Mouse (Mus musculus) forebrain, embryonic 15.5 days (tissue): ENCODE measurements around the gene Capn13. TPM values are rescaled to one million over a fixed set of nuclear protein-coding genes. Genes with fewer than 3 reads are reported as not detected.
"Not testable (repeated sequence)": the region's sequence is repeated elsewhere in the genome, so short reads cannot be mapped to it uniquely, and the experiment has no call there.

ENCODE experiments used
- ATAC-seq: fragments of 200-750 bp; cut with Nextera tagmentation; replicated peaks from 2 replicates; pipeline ENCODE4 v1.8.0; 2017; ENCODE audit warnings: mild to moderate bottlenecking, moderate TSS enrichment, moderate library complexity
- H3K27ac ChIP-seq: fragments of 300-500 bp; sonication (generic); replicated peaks from 2 replicates; pipeline ENCODE4 v1.5.1; 2015; ENCODE audit warnings: mild to moderate bottlenecking, inconsistent platforms
- H3K27me3 ChIP-seq: fragments of 300-500 bp; sonication (generic); 2 replicates; pipeline ENCODE4 v1.6.1; 2015; ENCODE audit warnings: inconsistent platforms
- H3K36me3 ChIP-seq: fragments of 300-500 bp; sonication (generic); 2 replicates; pipeline ENCODE4 v1.6.1; 2015; ENCODE audit warnings: mild to moderate bottlenecking, inconsistent platforms
- H3K4me1 ChIP-seq: fragments of 300-500 bp; sonication (generic); 2 replicates; pipeline ENCODE4 v1.6.1; 2015; ENCODE audit warnings: inconsistent platforms
- H3K4me2 ChIP-seq: fragments of 300-500 bp; sonication (generic); replicated peaks from 2 replicates; pipeline ENCODE4 v1.6.1; 2015; ENCODE audit warnings: mild to moderate bottlenecking, inconsistent platforms
- H3K4me3 ChIP-seq: fragments of 300-500 bp; sonication (generic); 2 replicates; pipeline ENCODE4 v1.5.1; 2015; ENCODE audit warnings: mild to moderate bottlenecking, inconsistent platforms
- H3K9ac ChIP-seq: fragments of 300-500 bp; sonication (generic); replicated peaks from 2 replicates; pipeline ENCODE4 v1.6.1; 2015; ENCODE audit warnings: mild to moderate bottlenecking, inconsistent platforms
- H3K9me3 ChIP-seq: fragments of 300-500 bp; sonication (generic); 2 replicates; pipeline ENCODE4 v1.6.1; 2016; ENCODE audit warnings: inconsistent platforms
- whole genome bisulfite sequencing: fragments of 180-500 bp; shearing (Covaris S2); methylation state at CpG from one replicate; pipeline ENCODE4 v1.1.7; 2015; ENCODE audit warnings: mixed read lengths; 5-methylcytosine and 5-hydroxymethylcytosine counted together
- polyA plus RNA-seq: library from polyadenylated mRNA; unstranded; fragments of >200 nt; fragmentation: Nextera tagmentation; extraction: Ambion mirVana; gene quantifications from 2 replicates; pipeline ENCODE4 v1.2.1, GENCODE M21; 2015

The Capn13 gene
- polyA plus RNA-seq, 1 experiment from 2014 or later, result not detected

- Histone ChIP-seq H3K4me2 (no peak overlapping the region), H3K27me3 (no peaks in the 10 kb centered on the region), H3K36me3 (no peaks in the 10 kb centered on the region), H3K27ac (no peak overlapping the region), H3K9ac (no peak overlapping the region), H3K9me3 (no peaks in the 10 kb centered on the region), H3K4me1 (0 out of 2 replicates have a peak, but pooled peaks cover 3% of the 10 kb centered on the region), H3K4me3 (no peak overlapping the region)
- peak; percentile 69 for ATAC-seq
- 4% methylated on average over 10 of the region's 10 CpGs for WGBS
Observed at GRCm38 (mm10) chr17:73302104-73302503, 98.6 kb downstream of the Capn13 start.

DNA sequence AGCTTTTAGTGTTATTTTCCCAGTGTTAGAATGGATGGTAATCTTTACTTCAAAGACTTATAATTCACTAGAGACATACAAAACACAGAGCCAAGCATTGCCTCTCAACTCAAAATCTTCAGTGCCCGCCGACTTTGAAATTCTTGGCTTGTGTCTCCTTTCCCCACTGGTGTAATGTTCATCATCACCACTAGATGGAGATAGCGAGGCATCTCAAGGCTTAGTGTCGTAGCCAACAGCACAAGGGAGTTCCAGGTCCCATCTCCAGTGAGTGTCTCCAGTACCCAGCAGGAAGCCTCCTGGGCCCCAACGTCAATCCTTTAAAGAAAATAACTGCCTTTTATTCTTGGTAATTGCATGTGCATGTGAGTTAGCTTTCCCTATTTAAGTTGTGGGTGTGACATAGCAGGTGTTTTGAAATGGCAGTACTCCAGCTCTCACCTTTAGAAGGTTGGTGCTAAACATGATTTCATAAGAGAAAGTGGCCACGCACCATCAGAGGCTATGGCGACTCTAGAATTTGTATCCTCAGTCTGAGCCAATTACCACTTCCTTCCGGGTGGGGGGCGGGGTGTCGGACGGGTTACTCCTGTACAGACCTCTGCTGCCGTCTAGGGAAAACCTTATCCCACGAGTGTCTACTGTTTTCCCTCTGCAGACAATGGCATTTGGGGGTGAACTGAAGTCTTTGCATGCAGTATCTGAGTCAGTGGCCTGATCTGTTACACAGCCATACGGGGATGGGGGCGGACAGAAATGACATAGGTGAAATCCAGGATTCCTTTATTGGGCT lies 99.2 kb downstream of the Capn13 start:
- H3K27ac ChIP-seq, result no peak overlapping the region
- H3K4me2 ChIP-seq, result no peak overlapping the region
- 0 out of 2 replicates have a peak, but pooled peaks cover 3% of the 10 kb centered on the region for H3K4me1 ChIP-seq
- WGBS, result 40% methylated on average over 15 of the region's 15 CpGs
- no peaks in the 10 kb centered on the region for H3K27me3 ChIP-seq
- no peaks in the 10 kb centered on the region for H3K36me3 ChIP-seq
- H3K9ac ChIP-seq, result no peak overlapping the region
- peak; percentile 24 for ATAC-seq
- no peaks in the 10 kb centered on the region for H3K9me3 ChIP-seq
- no peak overlapping the region for H3K4me3 ChIP-seq

- ATAC-seq, result no peak
- H3K4me2 ChIP-seq, result no peak overlapping the region
- no peaks in the 10 kb centered on the region for H3K27me3 ChIP-seq
- H3K9me3 ChIP-seq, result no peaks in the 10 kb centered on the region
- no peak overlapping the region for H3K4me3 ChIP-seq
- 81% methylated on average over 7 of the region's 7 CpGs for WGBS
- H3K9ac ChIP-seq, result no peak overlapping the region
- no peaks in the 10 kb centered on the region for H3K36me3 ChIP-seq
- no peak overlapping the region for H3K27ac ChIP-seq
- 0 out of 2 replicates have a peak, but pooled peaks cover 3% of the 10 kb centered on the region for H3K4me1 ChIP-seq
Observed at GRCm38 (mm10) chr17:73300147-73300880, 100.4 kb downstream of the Capn13 start.

GRCm38 (mm10) chr17:73298981-73299380 lies 101.7 kb downstream of the Capn13 start:
- H3K4me1 ChIP-seq, result 0 out of 2 replicates have a peak, but pooled peaks cover 3% of the 10 kb centered on the region
- no peak overlapping the region for H3K4me2 ChIP-seq
- H3K36me3 ChIP-seq, result no peaks in the 10 kb centered on the region
- WGBS, result 90% methylated on average over 6 of the region's 6 CpGs
- H3K27ac ChIP-seq, result no peak overlapping the region
- H3K9me3 ChIP-seq, result no peaks in the 10 kb centered on the region
- H3K9ac ChIP-seq, result no peak overlapping the region
- H3K4me3 ChIP-seq, result no peak overlapping the region
- H3K27me3 ChIP-seq, result no peaks in the 10 kb centered on the region
- ATAC-seq, result no peak

GRCm38 (mm10) chr17:73296855-73297254 lies 103.8 kb downstream of the Capn13 start:
- no peaks in the 10 kb centered on the region for H3K9me3 ChIP-seq
- no peak overlapping the region for H3K4me3 ChIP-seq
- no peak overlapping the region for H3K27ac ChIP-seq
- no peak overlapping the region for H3K4me2 ChIP-seq
- no peaks in the 10 kb centered on the region for H3K36me3 ChIP-seq
- H3K27me3 ChIP-seq, result no peaks in the 10 kb centered on the region
- 37% methylated on average over 4 of the region's 4 CpGs for WGBS
- peak; percentile 55 for ATAC-seq
- no peak overlapping the region for H3K9ac ChIP-seq
- no peaks in the 10 kb centered on the region for H3K4me1 ChIP-seq

- WGBS, result 64% methylated on average over 3 of the region's 3 CpGs
- no peaks in the 10 kb centered on the region for H3K27me3 ChIP-seq
- no peaks in the 10 kb centered on the region for H3K4me1 ChIP-seq
- H3K9me3 ChIP-seq, result no peaks in the 10 kb centered on the region
- no peak overlapping the region for H3K4me2 ChIP-seq
- H3K27ac ChIP-seq, result no peak overlapping the region
- no peak overlapping the region for H3K4me3 ChIP-seq
- H3K36me3 ChIP-seq, result no peaks in the 10 kb centered on the region
- no peak for ATAC-seq
- H3K9ac ChIP-seq, result no peak overlapping the region
Observed at GRCm38 (mm10) chr17:73293237-73293636, 107.4 kb downstream of the Capn13 start.

DNA sequence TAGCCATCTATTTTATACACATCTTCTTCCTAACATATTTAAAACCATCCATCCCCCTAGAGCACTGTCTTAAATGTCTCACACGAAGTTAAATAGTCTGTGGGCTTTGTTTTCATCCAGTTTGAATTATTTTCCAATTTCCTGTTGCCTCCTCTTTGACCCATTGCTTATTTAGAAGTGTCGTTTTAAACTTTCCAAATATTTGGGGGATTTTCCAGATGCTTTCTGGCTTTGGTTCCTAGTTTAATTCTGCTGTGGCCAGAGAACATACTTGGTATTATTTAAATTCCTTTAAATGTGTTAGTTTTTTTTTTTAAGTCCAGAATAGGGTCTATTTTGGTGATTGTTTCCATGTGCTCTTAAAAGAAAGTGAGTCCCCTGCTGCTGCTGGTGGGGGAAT lies 116.4 kb downstream of the Capn13 start:
- H3K4me3 ChIP-seq, result no peak overlapping the region
- no peaks in the 10 kb centered on the region for H3K27me3 ChIP-seq
- H3K4me2 ChIP-seq, result no peak overlapping the region
- no peak for ATAC-seq
- no peaks in the 10 kb centered on the region for H3K36me3 ChIP-seq
- no peak overlapping the region for H3K27ac ChIP-seq
- 61% methylated on average over 2 of the region's 2 CpGs for WGBS
- no peaks in the 10 kb centered on the region for H3K4me1 ChIP-seq
- H3K9me3 ChIP-seq, result no peaks in the 10 kb centered on the region
- no peak overlapping the region for H3K9ac ChIP-seq

DNA sequence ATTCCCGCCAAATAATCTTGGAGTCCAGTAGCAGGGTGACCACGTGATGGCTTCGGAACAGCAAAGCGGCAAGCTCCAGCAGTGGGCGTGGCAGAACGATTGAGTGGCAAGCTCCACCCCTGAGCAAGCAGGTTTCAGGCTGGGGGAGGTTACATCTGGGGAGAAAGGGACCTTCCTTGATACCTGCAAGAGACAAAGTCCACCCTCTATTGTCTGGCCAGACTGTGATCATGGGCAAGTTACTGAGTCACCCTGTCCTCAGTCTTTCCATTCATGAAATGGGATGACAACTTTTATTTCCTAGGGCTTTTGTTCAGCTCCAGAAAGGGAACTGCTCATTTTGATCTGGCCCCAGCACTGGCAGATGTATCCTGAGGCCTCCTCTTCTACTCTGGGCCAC lies 118.0 kb downstream of the Capn13 start:
- WGBS, result 68% methylated on average over 6 of the region's 6 CpGs
- H3K4me1 ChIP-seq, H3K27ac ChIP-seq, ATAC-seq, H3K4me3 ChIP-seq, H3K4me2 ChIP-seq, H3K36me3 ChIP-seq, H3K9ac ChIP-seq, H3K9me3 ChIP-seq, H3K27me3 ChIP-seq: not testable (repeated sequence)

- Histone ChIP-seq H3K9ac (no peak overlapping the region), H3K9me3 (no peaks in the 10 kb centered on the region), H3K27me3 (no peaks in the 10 kb centered on the region), H3K36me3 (no peaks in the 10 kb centered on the region), H3K4me2 (no peak overlapping the region), H3K4me1 (no peaks in the 10 kb centered on the region), H3K4me3 (no peak overlapping the region), H3K27ac (no peak overlapping the region)
- ATAC-seq, result no peak
- 93% methylated on average over 4 of the region's 4 CpGs for WGBS
Observed at GRCm38 (mm10) chr17:73277770-73278169, 122.9 kb downstream of the Capn13 start.

GRCm38 (mm10) chr17:73275066-73275465 lies 125.6 kb downstream of the Capn13 start:
- WGBS, result 91% methylated on average over 10 of the region's 10 CpGs
- peaks cover 3% of the 10 kb centered on the region; the same call in 1 of the 2 replicates for H3K4me1 ChIP-seq
- no peaks in the 10 kb centered on the region for H3K27me3 ChIP-seq
- no peaks in the 10 kb centered on the region for H3K9me3 ChIP-seq
- H3K9ac ChIP-seq, result no peak overlapping the region
- H3K36me3 ChIP-seq, result no peaks in the 10 kb centered on the region
- ATAC-seq, result no peak
- no peak overlapping the region for H3K4me3 ChIP-seq
- no peak overlapping the region for H3K27ac ChIP-seq
- no peak overlapping the region for H3K4me2 ChIP-seq

GRCm38 (mm10) chr17:73273809-73274208 lies 126.9 kb downstream of the Capn13 start:
- H3K27ac ChIP-seq, result no peak overlapping the region

DNA sequence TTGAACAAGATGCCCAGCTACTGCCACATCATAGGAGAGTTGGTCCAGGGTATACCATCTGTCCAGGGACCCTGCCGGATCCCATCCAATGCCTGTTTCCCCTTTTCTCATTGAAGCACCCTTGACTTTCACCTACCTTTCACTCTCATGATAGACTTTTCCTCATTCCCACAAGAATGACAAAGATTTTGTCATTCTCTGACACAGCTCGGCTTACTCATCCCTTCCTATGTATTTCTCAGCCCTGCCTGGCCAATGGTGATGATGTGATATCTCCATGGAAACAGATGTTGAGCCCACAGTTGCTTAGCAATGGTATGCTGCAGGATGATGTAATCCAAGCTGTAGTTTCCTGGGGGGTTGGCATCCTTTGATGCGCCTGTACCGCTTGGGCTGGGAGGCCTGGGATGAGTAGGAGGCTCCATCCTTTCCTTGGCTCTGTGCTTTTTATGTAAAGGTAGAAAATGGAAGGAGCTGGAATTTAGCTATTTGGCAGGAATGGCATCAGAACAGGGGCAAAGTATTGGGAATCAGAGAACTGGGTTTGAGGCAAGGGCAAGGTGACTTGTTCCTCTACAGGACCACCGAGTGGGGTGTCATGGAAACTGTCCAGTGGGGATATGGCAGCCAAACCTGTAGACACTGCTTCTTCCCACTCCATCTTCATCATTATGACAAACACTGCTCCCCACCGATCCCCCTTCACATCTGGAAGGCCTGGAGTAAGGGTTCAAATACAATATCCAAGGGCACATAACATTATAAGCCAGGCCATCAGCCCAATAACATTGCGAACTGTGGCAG lies 128.7 kb downstream of the Capn13 start:
- Histone ChIP-seq H3K9me3 (no peaks in the 10 kb centered on the region), H3K4me1 (peaks cover 3% of the 10 kb centered on the region; the same call in 1 of the 2 replicates), H3K27ac (peak overlapping the region; percentile 57; the same call in 1 of the 2 replicates), H3K4me3 (no peak overlapping the region), H3K9ac (no peak overlapping the region), H3K36me3 (no peaks in the 10 kb centered on the region), H3K4me2 (no peak overlapping the region), H3K27me3 (no peaks in the 10 kb centered on the region)
- ATAC-seq, result peak; percentile 88
- 78% methylated on average over 7 of the region's 7 CpGs for WGBS

More at GRCm38 (mm10) chr17:73273809-73274208, 126.9 kb downstream of the Capn13 start:
- H3K9me3 ChIP-seq, result no peaks in the 10 kb centered on the region
- no peak overlapping the region for H3K9ac ChIP-seq
- ATAC-seq, result no peak
- H3K4me1 ChIP-seq, result peaks cover 3% of the 10 kb centered on the region; the same call in 1 of the 2 replicates
- no peaks in the 10 kb centered on the region for H3K27me3 ChIP-seq
- H3K4me2 ChIP-seq, result no peak overlapping the region
- H3K36me3 ChIP-seq, result no peaks in the 10 kb centered on the region
- 84% methylated on average over 7 of the region's 7 CpGs for WGBS
- no peak overlapping the region for H3K4me3 ChIP-seq
